ENCODE assay signal across 15 mouse cellular contexts in the genomic region with DNA sequence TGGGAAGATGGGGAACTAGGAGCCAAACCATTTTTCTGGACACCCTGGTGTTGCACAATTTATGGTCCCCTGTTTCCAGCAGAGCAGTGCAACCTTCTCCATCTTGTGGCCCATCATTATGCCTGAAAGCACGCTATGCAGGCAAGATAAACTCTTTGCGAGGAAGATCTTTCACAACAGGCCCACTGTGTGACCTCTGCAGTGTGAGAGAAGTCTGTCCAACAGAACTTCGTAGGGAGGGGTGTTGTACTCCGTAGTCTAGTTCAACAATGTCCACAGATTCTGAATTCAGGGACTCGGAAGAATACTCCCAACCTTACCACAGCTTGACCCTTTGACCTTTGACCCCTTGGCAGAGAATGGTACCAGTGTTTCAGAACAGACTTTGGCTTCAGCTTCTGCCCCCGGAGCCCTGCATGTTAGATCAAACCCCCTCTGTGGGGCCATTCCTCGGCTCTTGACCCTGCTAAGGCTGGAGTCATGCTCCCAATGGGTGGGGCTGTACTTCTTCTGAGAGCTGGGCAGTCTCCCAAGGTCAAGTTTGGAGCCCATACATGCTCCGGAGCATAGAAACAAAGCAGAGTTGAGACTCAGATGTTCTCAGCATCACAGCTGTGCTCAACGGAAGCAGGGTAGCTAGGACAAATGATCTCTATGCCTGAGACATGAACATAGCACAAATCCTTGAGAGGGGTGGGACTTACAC. TPM values are rescaled to one million over a fixed set of nuclear protein-coding genes. Genes with fewer than 3 reads are reported as not detected.
A peak's percentile ranks its signal among the peaks of the same experiment; 100 is the strongest.
DNase-seq lines count a peak whose midpoint lies in the region; ATAC-seq lines count a peak whose summit lies in the region.
"Had no signal": no experiment of that assay in that cellular context is flagged by ENCODE, and none has a peak within 500 bp of the region (broad histone marks: within the 10 kb centered on the region; RNA-seq: fewer than 3 reads in every experiment).

No protein-coding gene starts in this region.

- H3K4me1 ChIP-seq in heart, embryonic 12.5 days (replicated peaks): peaks cover 9% of the 10 kb centered on the region; the same call in 1 of the 2 replicates
- peaks cover 10% of the 10 kb centered on the region for H3K4me1 ChIP-seq in forebrain, embryonic 16.5 days (replicated peaks; ENCODE audit: control insufficient read depth, insufficient read depth, low read length)
- H3K4me1 ChIP-seq: embryonic facial prominence, embryonic 15.5 days; hindbrain, embryonic 12.5 days; liver, embryonic 12.5 days; stomach, embryonic 15.5 days had no signal

- 78% methylated on average over 9 of the region's 9 CpGs for WGBS in heart, embryonic 12.5 days
- WGBS in forebrain, embryonic 16.5 days: 76% methylated on average over 9 of the region's 9 CpGs

- no peak overlapping the region for H3K27ac ChIP-seq in heart, embryonic 12.5 days (ENCODE audit: poor library complexity, severe bottlenecking)
- no peak overlapping the region for H3K27ac ChIP-seq in forebrain, embryonic 16.5 days (ENCODE audit: low read length)
- H3K27ac ChIP-seq: embryonic facial prominence, embryonic 15.5 days; hindbrain, embryonic 12.5 days; liver, embryonic 12.5 days; midbrain, embryonic 15.5 days; stomach, embryonic 15.5 days had no signal

- H3K27me3 ChIP-seq in heart, embryonic 12.5 days (replicated peaks): no peaks in the 10 kb centered on the region
- no peaks in the 10 kb centered on the region for H3K27me3 ChIP-seq in forebrain, embryonic 16.5 days (replicated peaks; ENCODE audit: control insufficient read depth, insufficient read depth, low read length)
- H3K27me3 ChIP-seq: embryonic facial prominence, embryonic 15.5 days; hindbrain, embryonic 12.5 days; liver, embryonic 12.5 days; midbrain, embryonic 15.5 days; stomach, embryonic 15.5 days had no signal

- no peak overlapping the region for H3K4me2 ChIP-seq in heart, embryonic 12.5 days
- H3K4me2 ChIP-seq in forebrain, embryonic 16.5 days (ENCODE audit: low read length): no peak overlapping the region
- H3K4me2 ChIP-seq: embryonic facial prominence, embryonic 15.5 days; hindbrain, embryonic 12.5 days; liver, embryonic 12.5 days; midbrain, embryonic 15.5 days; stomach, embryonic 15.5 days had no signal

- no peaks in the 10 kb centered on the region for H3K36me3 ChIP-seq in heart, embryonic 12.5 days
- H3K36me3 ChIP-seq in forebrain, embryonic 16.5 days (ENCODE audit: control insufficient read depth, insufficient read depth): no peaks in the 10 kb centered on the region
- H3K36me3 ChIP-seq: embryonic facial prominence, embryonic 15.5 days; hindbrain, embryonic 12.5 days; liver, embryonic 12.5 days; midbrain, embryonic 15.5 days; stomach, embryonic 15.5 days had no signal

- H3K9me3 ChIP-seq in heart, embryonic 12.5 days (replicated peaks): no peaks in the 10 kb centered on the region
- no peaks in the 10 kb centered on the region for H3K9me3 ChIP-seq in forebrain, embryonic 16.5 days (ENCODE audit: control insufficient read depth, low read length)
- H3K9me3 ChIP-seq: embryonic facial prominence, embryonic 15.5 days; hindbrain, embryonic 12.5 days; liver, embryonic 12.5 days; midbrain, embryonic 15.5 days; stomach, embryonic 15.5 days had no signal

- peak; percentile 55 to 57 for DNase-seq in heart, adult 18-20 months
- DNase-seq in ZHBTc4 (ENCODE audit: low read depth, low spot score): peak; percentile 56
- DNase-seq in heart, adult 9 months (ENCODE audit: low spot score in 2 of 2): peak; percentile 29 to 47
- DNase-seq in lung, postnatal 36 days: peak; percentile 56
- no peak for DNase-seq in thymus, postnatal 36 days
- no peak for DNase-seq in natural killer cell, adult 2 months (ENCODE audit: low spot score in 2 of 2)
- DNase-seq: B cell, adult 2 months; cerebellum, adult 8-10 months had no signal

- no peak overlapping the region for H3K9ac ChIP-seq in heart, embryonic 12.5 days
- H3K9ac ChIP-seq in forebrain, embryonic 16.5 days (replicated peaks; ENCODE audit: low read depth, low read length): no peak overlapping the region
- H3K9ac ChIP-seq: embryonic facial prominence, embryonic 15.5 days; hindbrain, embryonic 12.5 days; liver, embryonic 12.5 days; midbrain, embryonic 15.5 days; stomach, embryonic 15.5 days had no signal

- H3K4me3 ChIP-seq in heart, embryonic 12.5 days: no peak overlapping the region
- H3K4me3 ChIP-seq in forebrain, embryonic 16.5 days (replicated peaks; ENCODE audit: low read length): no peak overlapping the region
- H3K4me3 ChIP-seq: embryonic facial prominence, embryonic 15.5 days; hindbrain, embryonic 12.5 days; liver, embryonic 12.5 days; midbrain, embryonic 15.5 days; stomach, embryonic 15.5 days had no signal

- no peak for ATAC-seq in heart, embryonic 12.5 days (ENCODE audit: insufficient number of reproducible peaks, low FRiP score)
- ATAC-seq in forebrain, embryonic 16.5 days: no peak
- ATAC-seq: liver, embryonic 12.5 days; midbrain, embryonic 15.5 days had no signal

RNA-seq across cellular contexts. Expression of a gene that starts 39.2 kb away (rescaled TPM):
- 10 to 100 TPM; 11.2 to 12.2 TPM for total RNA-seq in heart, adult 18-20 months (2021)
- polyA plus RNA-seq in heart, embryonic 12.5 days (2016; fragmentation: Nextera tagmentation; extraction: Ambion mirVana): 48.8 and 49.4 TPM in 2 replicates
- 186 and 218 TPM in 2 replicates for polyA plus RNA-seq in forebrain, embryonic 16.5 days (2015; fragmentation: Nextera tagmentation; extraction: Ambion mirVana)

Comparison
In these comparisons a context has a peak if more than half of its experiments do, and no peak if none do; other contexts are left out.
1. DNase-seq: peak in heart, adult 18-20 months (2 of 2), ZHBTc4 (single experiment), heart, adult 9 months (2 of 2) and lung, postnatal 36 days (single experiment); none in thymus, postnatal 36 days (0 of 2) and natural killer cell, adult 2 months (0 of 2).